Comparison of ENCODE assay signal across 8 mouse cellular contexts in genomic region chr14:123659921-123660385, GRCm38 (mm10). TPM values are rescaled to one million over a fixed set of nuclear protein-coding genes. Genes with fewer than 3 reads are reported as not detected.
DNase-seq lines count a peak whose midpoint lies in the region; ATAC-seq and TF ChIP-seq lines count a peak whose summit lies in the region.

Itgbl1 (plus strand) TSS chr14:123659971.

- 47% methylated on average over 7 of the region's 7 CpGs for WGBS in midbrain, postnatal 0 days
- 36% methylated on average over 7 of the region's 7 CpGs for WGBS in lung, adult 2 months

- 0 out of 2 replicates have a peak, but pooled peaks cover 4% of the 10 kb centered on the region for H3K4me1 ChIP-seq in midbrain, postnatal 0 days (ENCODE audit: insufficient read depth, low read length)
- H3K4me1 ChIP-seq in lung, adult 2 months (ENCODE audit: control insufficient read depth, insufficient read depth, low read length) = no peaks in the 10 kb centered on the region

- H3K4me2 ChIP-seq in midbrain, postnatal 0 days (ENCODE audit: low read depth, low read length, poor library complexity, severe bottlenecking) = no peak within 1 kb of the TSS

- H3K9ac ChIP-seq in midbrain, postnatal 0 days (replicated peaks; ENCODE audit: low read length, poor library complexity, severe bottlenecking) = no peak within 1 kb of the TSS

- ATAC-seq in midbrain, postnatal 0 days (ENCODE audit: low FRiP score) = no peak

- peak within 1 kb of the TSS; percentile 17; the same call in 1 of the 2 replicates for H3K4me3 ChIP-seq in layer of hippocampus, adult 2 months
- H3K4me3 ChIP-seq in midbrain, postnatal 0 days (ENCODE audit: low read depth, low read length) = no peak within 1 kb of the TSS
- no peak within 1 kb of the TSS for H3K4me3 ChIP-seq in lung, adult 2 months (replicated peaks; ENCODE audit: extremely low read depth, low read depth, low read length)

- no peak; the same call in 1 of the 2 replicates for TF ChIP-seq CTCF in layer of hippocampus, adult 2 months (conservative IDR thresholded peaks at IDR 0.05)
- no peak for TF ChIP-seq CTCF in midbrain, postnatal 0 days (IDR thresholded peaks at IDR 0.05)
- no peak for TF ChIP-seq CTCF in lung, adult 2 months (IDR thresholded peaks at IDR 0.05; ENCODE audit: insufficient read depth, low read length)

- DNase-seq in brain, adult 2 months (ENCODE audit: low read depth, low spot score) = peak; percentile 81
- peak; percentile 16 for DNase-seq in embryo, embryonic 10 days (ENCODE audit: low spot score)
- DNase-seq in gastrocnemius, postnatal 25 days = peak; percentile 46
- peak; percentile 52 to 67 for DNase-seq in layer of hippocampus, adult 2 months (ENCODE audit: low spot score in 2 of 2)
- peak; percentile 49 for DNase-seq in midbrain, postnatal 0 days (ENCODE audit: low spot score)
- DNase-seq in lung, adult 2 months = no peak
- DNase-seq in ovary, postnatal 10 days (ENCODE audit: low spot score) = no peak
- DNase-seq in B cell, adult 2 months = no peak

- H3K36me3 ChIP-seq in midbrain, postnatal 0 days (ENCODE audit: insufficient read depth, low read length) = no peaks in the 10 kb centered on the region

- no peaks in the 10 kb centered on the region for H3K27me3 ChIP-seq in midbrain, postnatal 0 days (ENCODE audit: insufficient read depth, low read length)

- peak within 1 kb of the TSS; percentile 64 for H3K27ac ChIP-seq in layer of hippocampus, adult 2 months
- no peak within 1 kb of the TSS for H3K27ac ChIP-seq in midbrain, postnatal 0 days (ENCODE audit: low read depth, low read length)

- TF ChIP-seq POLR2A in lung, adult 2 months (IDR thresholded peaks at IDR 0.05; ENCODE audit: borderline replicate concordance, extremely low read depth, low read depth, low read length) = no peak

- H3K9me3 ChIP-seq in midbrain, postnatal 0 days (ENCODE audit: low read length) = no peaks in the 10 kb centered on the region

RNA-seq across cellular contexts. Expression of gene Itgbl1, which starts in this region (rescaled TPM):
- total RNA-seq in gastrocnemius, postnatal 25 days (2021) = 1 to 10 TPM; 7.7 to 7.9 TPM
- 1 to 10 TPM; 6.2 to 8.5 TPM for total RNA-seq in layer of hippocampus, adult 2 months (2021)
- 2.5 TPM in 2 replicates for total RNA-seq in midbrain, postnatal 0 days (2014; rRNA removed)
- 3.8 and 4.6 TPM in 2 replicates for polyA plus RNA-seq in midbrain, postnatal 0 days (2015; fragmentation: Nextera tagmentation; extraction: Ambion mirVana)
- polyA plus RNA-seq in lung, adult 2 months (2012; rRNA removed) = 3.2 and 4.0 TPM in 2 replicates

Comparison
In these comparisons a context has a peak if more than half of its experiments do, and no peak if none do; other contexts are left out.
1. DNase-seq: peak in brain, adult 2 months (single experiment), embryo, embryonic 10 days (single experiment), gastrocnemius, postnatal 25 days (single experiment), layer of hippocampus, adult 2 months (2 of 2) and midbrain, postnatal 0 days (single experiment); none in lung, adult 2 months (single experiment), ovary, postnatal 10 days (single experiment) and B cell, adult 2 months (0 of 2).